Comparison of ENCODE assay signal across 10 mouse cellular contexts in genomic region chr8:87233805-87234331, GRCm38 (mm10).
DNase-seq lines count a peak whose midpoint lies in the region; ATAC-seq and TF ChIP-seq lines count a peak whose summit lies in the region.
"Had no signal": no experiment of that assay in that cellular context is flagged by ENCODE, and none has a peak within 500 bp of the region (broad histone marks: within the 10 kb centered on the region; RNA-seq: fewer than 3 reads in every experiment).

No protein-coding gene starts in this region.

- H3K27ac ChIP-seq in left cerebral cortex, adult 2 months = no peak overlapping the region
- H3K27ac ChIP-seq in forebrain, embryonic 12.5 days = 0 out of 2 replicates have a peak overlapping the region, but pooled peaks have one; percentile 42
- H3K27ac ChIP-seq in limb, embryonic 14.5 days (replicated peaks; ENCODE audit: low read depth, low read length) = no peak overlapping the region
- H3K27ac ChIP-seq in stomach, embryonic 15.5 days = no peak overlapping the region

- H3K9me3 ChIP-seq in forebrain, embryonic 12.5 days = no peaks in the 10 kb centered on the region
- no peaks in the 10 kb centered on the region for H3K9me3 ChIP-seq in limb, embryonic 14.5 days (ENCODE audit: control insufficient read depth, low read length)
- no peaks in the 10 kb centered on the region for H3K9me3 ChIP-seq in stomach, embryonic 15.5 days

- peak overlapping the region; percentile 15 for H3K4me2 ChIP-seq in forebrain, embryonic 12.5 days
- no peak overlapping the region; the same call in 1 of the 2 replicates for H3K4me2 ChIP-seq in limb, embryonic 14.5 days (replicated peaks; ENCODE audit: low read depth, low read length, severe bottlenecking)
- H3K4me2 ChIP-seq in stomach, embryonic 15.5 days = no peak overlapping the region

- H3K4me1 ChIP-seq in forebrain, embryonic 12.5 days = peaks cover 70% of the 10 kb centered on the region
- peaks cover 15% of the 10 kb centered on the region for H3K4me1 ChIP-seq in limb, embryonic 14.5 days (ENCODE audit: control insufficient read depth, insufficient read depth, low read length)
- no peaks in the 10 kb centered on the region; the same call in 1 of the 2 replicates for H3K4me1 ChIP-seq in stomach, embryonic 15.5 days

- DNase-seq in left cerebral cortex, postnatal 4 days = peak; percentile 92
- no peak for DNase-seq in left cerebral cortex, adult 2 months (ENCODE audit: extremely low spot score in 1 of 2, low spot score in 2 of 2)
- DNase-seq in limb, embryonic 14.5 days (ENCODE audit: low spot score) = peak; percentile 28
- DNase-seq in frontal cortex, postnatal 25 days (ENCODE audit: low spot score in 2 of 2) = no peak
- no peak for DNase-seq in lung, postnatal 25 days (ENCODE audit: low spot score)
- DNase-seq in left cerebral cortex, postnatal 36 days (ENCODE audit: low spot score in 2 of 2) = no peak
- DNase-seq: adrenal gland, postnatal 14 days; kidney, adult 8-10 months had no signal

- no peak overlapping the region for H3K4me3 ChIP-seq in left cerebral cortex, adult 2 months
- H3K4me3 ChIP-seq in forebrain, embryonic 12.5 days (replicated peaks) = no peak overlapping the region
- H3K4me3 ChIP-seq in limb, embryonic 14.5 days (replicated peaks; ENCODE audit: low read length) = no peak overlapping the region
- no peak overlapping the region for H3K4me3 ChIP-seq in stomach, embryonic 15.5 days (replicated peaks)

- H3K9ac ChIP-seq in forebrain, embryonic 12.5 days = no peak overlapping the region
- no peak overlapping the region for H3K9ac ChIP-seq in limb, embryonic 14.5 days (ENCODE audit: low read depth, low read length, severe bottlenecking)
- H3K9ac ChIP-seq in stomach, embryonic 15.5 days = no peak overlapping the region

- intact Hi-C loops in left cerebral cortex, postnatal 4 days (cut with DNase I) = no loop called here
- intact Hi-C loops in left cerebral cortex, adult 2 months (cut with DNase I) = no loop called here
- intact Hi-C loops in left cerebral cortex, postnatal 36 days (cut with DNase I) = no loop called here

- 41% methylated on average over 10 of the region's 10 CpGs for WGBS in forebrain, embryonic 12.5 days
- 26% methylated on average over 10 of the region's 10 CpGs for WGBS in limb, embryonic 14.5 days
- 44% methylated on average over 10 of the region's 10 CpGs for WGBS in stomach, embryonic 15.5 days

- no peaks in the 10 kb centered on the region for H3K27me3 ChIP-seq in forebrain, embryonic 12.5 days
- no peaks in the 10 kb centered on the region for H3K27me3 ChIP-seq in limb, embryonic 14.5 days (ENCODE audit: control insufficient read depth, insufficient read depth, low read length)
- H3K27me3 ChIP-seq in stomach, embryonic 15.5 days (replicated peaks) = no peaks in the 10 kb centered on the region

- H3K36me3 ChIP-seq in forebrain, embryonic 12.5 days (replicated peaks) = no peaks in the 10 kb centered on the region
- H3K36me3 ChIP-seq in limb, embryonic 14.5 days (ENCODE audit: control insufficient read depth, insufficient read depth, low read length) = no peaks in the 10 kb centered on the region
- H3K36me3 ChIP-seq in stomach, embryonic 15.5 days = no peaks in the 10 kb centered on the region

- TF ChIP-seq CTCF in left cerebral cortex, adult 2 months (IDR thresholded peaks at IDR 0.05) = no peak

- no peak for TF ChIP-seq POLR2A in limb, embryonic 14.5 days (IDR thresholded peaks at IDR 0.05; ENCODE audit: borderline replicate concordance, extremely low read depth, insufficient read depth, insufficient read length)

- ATAC-seq in forebrain, embryonic 12.5 days (ENCODE audit: low FRiP score) = peak; percentile 27; the same call in 1 of the 2 replicates
- ATAC-seq in limb, embryonic 14.5 days (ENCODE audit: low FRiP score, low read depth) = peak; percentile 58; the same call in 1 of the 2 replicates
- peak; percentile 54 for ATAC-seq in stomach, embryonic 15.5 days (ENCODE audit: insufficient read depth, low FRiP score, low read depth)

Comparison
In these comparisons a context has a peak if more than half of its experiments do, and no peak if none do; other contexts are left out.
1. DNase-seq: peak in left cerebral cortex, postnatal 4 days (single experiment) and limb, embryonic 14.5 days (single experiment); none in left cerebral cortex, adult 2 months (0 of 2), frontal cortex, postnatal 25 days (0 of 2), lung, postnatal 25 days (single experiment) and left cerebral cortex, postnatal 36 days (0 of 2).
2. Peak in every context shown above with its lines, with median percentiles within 50 percentile points of each other: ATAC-seq.